Mouse (Mus musculus) thymus, postnatal 0 days (tissue): ENCODE measurements around the gene Htr6. TPM values are rescaled to one million over a fixed set of nuclear protein-coding genes. Genes with fewer than 3 reads are reported as not detected.

Source experiments
- DNase-seq: peaks from one replicate; pipeline ENCODE4 v3.0.0-alpha.2; 2015; ENCODE audit warnings: low spot score
- polyA plus RNA-seq: library from polyadenylated mRNA; unstranded; fragments of >200 nt; fragmentation: Nextera tagmentation; extraction: Ambion mirVana; gene quantifications from 2 replicates; pipeline ENCODE4 v1.2.1, GENCODE M21; 2015

Gene Htr6
- polyA plus RNA-seq = not detected in 2 replicates

DNA sequence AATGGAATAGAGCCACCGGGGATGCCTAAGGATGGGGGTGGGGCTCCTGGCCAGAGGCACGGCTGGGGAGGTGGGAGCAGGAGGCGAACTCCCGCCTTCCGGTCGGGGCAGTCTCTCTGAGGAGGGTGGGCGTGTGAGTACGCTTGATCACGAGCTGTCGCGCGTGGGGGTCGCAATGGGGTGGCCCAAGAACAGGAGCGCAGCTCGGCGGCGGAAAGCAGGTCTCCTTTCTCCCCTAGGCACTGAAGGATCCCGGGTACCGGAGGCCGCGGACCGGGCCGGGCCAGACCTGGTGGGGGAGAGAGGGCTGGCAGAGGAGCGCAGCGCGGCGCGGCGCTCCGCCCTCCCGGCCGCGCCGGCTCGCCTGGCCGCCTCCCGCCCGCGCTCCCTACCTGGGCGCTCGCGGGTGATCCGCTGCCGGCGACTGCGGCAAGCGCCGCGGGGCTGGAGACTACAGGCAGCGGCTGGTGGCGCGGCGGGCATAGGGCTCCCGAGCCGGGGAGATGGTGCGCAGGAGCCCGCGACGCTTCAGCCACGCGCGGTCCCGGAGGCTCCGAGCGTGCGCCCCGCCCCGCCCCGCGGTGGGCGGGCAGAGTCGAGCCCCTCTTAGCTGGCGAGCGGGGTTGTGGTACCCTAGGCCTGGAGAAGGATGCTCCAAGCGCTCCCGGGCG is at the start of gene Htr6:
Gene Htr6 (minus strand): TSS at position 530 of the 671 bp plus-strand sequence.
- no peak for DNase-seq

DNA sequence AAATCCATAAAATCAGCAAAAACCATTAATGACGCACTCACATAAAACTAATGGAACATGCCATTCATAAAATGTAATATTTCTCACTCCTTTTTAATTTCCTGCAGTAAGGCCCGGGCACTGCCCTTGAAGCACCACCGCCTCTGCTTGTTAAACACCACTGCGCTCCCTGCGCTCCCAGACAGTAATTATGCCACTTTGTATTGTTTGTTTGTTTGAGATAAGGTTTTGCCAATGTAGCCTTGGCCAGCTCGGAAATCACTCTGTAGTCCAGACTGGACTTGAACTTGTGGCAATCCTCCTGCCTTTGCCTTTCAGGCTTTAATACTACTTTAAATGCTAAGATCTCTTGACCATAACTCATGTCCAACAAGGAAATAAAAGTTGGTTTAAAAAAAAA is 49.6 kb upstream of the Htr6 start:
- DNase-seq = no peak

GRCm38 (mm10) chr4:139122557-139122956 is 47.2 kb upstream of the Htr6 start:
- no peak for DNase-seq

- DNase-seq = no peak
Observed at GRCm38 (mm10) chr4:139120998-139121397, 45.6 kb upstream of the Htr6 start.

DNA sequence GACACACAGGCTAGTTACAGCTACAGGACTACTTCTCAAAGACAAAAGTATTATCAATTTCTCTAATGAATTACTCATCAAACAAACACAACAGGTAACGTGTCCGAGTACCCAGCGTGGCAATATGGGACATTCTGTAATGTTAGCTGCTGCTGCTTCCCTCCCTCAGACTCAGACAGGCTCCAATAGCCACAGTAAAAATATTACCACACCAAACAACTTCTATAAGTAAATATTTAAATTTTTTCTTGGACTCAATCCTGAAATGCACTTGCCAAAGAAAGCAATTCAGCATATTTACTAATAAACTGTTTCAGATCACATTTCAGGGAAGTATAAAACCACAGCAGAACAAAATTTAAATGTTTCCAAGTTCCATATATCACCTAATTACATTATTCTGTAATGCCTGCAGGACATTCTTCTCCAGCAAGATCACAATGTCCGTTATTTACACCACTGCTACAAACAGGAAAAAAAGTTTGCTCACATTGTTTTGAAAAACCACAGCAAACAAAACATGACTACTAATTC is 45.0 kb upstream of the Htr6 start:
- DNase-seq = no peak

- no peak for DNase-seq
Observed at GRCm38 (mm10) chr4:139116356-139117063, 41.1 kb upstream of the Htr6 start.

DNA sequence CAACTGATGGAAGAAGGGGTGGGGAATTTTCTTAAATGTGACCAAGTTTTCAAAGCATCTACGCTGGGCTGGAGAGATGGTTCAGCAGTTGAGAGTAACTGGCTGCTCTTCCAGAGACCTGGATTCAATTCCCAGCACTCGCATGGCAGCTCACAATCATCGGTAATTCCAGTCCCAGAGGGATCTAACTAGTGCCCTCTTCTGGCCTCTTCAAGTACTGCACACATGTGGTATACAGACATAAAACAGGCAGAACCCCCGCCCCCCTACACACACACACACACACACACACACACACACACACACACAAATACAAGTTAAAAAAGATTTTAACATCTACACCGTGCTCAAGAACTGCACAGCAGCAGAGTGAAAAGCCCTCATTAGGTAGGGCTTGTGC is 40.4 kb upstream of the Htr6 start:
- DNase-seq = peak; percentile 13

- no peak for DNase-seq
Observed at GRCm38 (mm10) chr4:139112482-139112881, 37.1 kb upstream of the Htr6 start.

- no peak for DNase-seq
Observed at GRCm38 (mm10) chr4:139111421-139111820, 36.1 kb upstream of the Htr6 start.

DNA sequence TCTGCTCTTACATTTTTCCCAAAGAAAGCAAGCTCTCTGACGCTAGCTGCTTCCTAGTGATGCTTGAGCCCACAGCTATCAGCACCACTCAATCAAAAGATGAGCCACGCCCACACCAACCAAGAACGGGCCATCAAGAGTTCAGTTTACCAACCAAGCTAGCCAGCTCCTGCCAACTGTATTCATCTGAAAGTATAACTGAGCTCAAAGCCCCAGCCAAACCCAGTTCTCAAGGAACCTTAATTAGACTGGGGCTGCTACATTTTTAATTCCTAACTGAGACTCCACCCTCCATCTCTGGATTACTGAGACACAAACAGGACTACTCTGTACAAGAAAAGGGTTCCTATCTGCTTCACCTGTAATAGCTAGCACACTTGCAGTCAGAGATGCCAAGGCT is 35.5 kb upstream of the Htr6 start:
- no peak for DNase-seq

DNA sequence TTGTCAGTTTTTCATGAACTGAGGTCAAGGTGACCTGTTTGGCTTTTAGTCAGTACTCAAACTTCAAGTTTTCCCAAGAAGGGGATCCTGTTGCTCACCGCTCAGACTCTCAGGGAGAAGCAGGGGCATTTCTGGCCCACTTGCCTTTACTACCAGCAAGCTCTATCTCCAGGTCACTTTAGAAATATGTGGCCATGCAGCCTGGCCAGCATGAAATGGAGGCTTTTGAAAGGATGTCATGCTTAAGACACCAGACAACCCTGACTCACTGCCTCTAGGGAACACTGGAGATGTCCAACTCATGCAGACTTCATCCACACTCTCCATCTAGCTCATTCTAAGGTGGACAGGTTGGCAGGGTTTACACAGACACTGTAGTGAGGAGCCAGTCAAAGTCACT is 30.1 kb upstream of the Htr6 start:
- no peak for DNase-seq

DNA sequence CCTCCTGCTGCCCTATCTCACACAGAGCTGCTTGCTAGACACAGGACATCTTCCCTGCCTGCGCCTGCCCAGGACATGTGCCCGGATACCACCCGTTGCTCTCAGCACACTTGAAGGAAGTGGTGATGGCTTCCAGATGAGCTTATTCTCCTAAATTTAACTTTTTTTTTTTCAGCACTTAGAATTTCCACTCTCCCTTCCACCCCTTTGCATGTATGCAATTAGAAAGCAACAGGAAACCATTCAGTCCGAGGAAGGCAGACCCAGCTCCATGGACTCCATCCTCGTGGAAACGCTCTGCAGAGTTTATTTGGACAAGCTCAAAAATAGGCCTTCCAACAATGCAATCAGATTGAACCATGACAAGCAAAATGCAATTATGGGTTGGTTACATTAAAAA is 26.2 kb upstream of the Htr6 start:
- DNase-seq = no peak

GRCm38 (mm10) chr4:139100326-139100725 is 25.0 kb upstream of the Htr6 start:
- DNase-seq = no peak

- no peak for DNase-seq
Observed at GRCm38 (mm10) chr4:139096201-139096600, 20.8 kb upstream of the Htr6 start.

DNA sequence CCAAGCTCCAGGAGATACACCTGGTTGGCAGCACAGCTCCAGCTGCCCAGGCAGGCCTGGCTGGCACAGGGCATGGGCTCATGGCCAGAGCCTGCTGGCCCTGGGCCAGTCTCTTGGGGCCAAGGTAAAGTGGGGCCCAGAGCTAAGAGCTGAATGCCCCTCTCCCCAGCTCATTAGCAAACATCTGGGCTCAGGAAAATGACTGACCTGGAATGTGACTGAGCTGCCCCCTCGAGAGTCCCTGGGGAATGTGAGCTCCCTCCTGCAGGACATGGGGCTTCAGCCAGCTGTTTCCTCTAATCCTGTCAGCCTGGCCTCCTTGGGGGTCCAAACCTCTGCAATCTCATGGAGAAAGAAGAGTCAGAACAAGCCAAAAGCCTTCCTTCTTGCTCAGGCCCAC is 20.0 kb upstream of the Htr6 start:
- DNase-seq = no peak

DNA sequence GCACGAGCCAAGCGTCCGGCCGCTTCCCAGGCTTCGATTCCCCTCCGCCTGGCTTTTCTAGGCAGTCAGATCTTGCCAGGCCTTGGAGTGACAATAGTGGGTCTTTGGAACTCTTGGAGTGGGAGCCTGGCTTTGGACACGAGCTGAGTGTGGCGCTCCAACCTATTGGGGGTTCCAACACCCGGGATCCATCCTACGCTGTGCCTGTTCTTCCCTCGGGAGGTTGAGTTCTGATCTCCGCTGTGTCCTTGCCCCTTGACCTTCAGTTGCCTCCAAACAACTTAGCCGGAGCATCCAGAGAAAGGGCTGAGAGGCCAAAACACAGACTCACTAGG is 17.8 kb upstream of the Htr6 start:
- DNase-seq = no peak

DNA sequence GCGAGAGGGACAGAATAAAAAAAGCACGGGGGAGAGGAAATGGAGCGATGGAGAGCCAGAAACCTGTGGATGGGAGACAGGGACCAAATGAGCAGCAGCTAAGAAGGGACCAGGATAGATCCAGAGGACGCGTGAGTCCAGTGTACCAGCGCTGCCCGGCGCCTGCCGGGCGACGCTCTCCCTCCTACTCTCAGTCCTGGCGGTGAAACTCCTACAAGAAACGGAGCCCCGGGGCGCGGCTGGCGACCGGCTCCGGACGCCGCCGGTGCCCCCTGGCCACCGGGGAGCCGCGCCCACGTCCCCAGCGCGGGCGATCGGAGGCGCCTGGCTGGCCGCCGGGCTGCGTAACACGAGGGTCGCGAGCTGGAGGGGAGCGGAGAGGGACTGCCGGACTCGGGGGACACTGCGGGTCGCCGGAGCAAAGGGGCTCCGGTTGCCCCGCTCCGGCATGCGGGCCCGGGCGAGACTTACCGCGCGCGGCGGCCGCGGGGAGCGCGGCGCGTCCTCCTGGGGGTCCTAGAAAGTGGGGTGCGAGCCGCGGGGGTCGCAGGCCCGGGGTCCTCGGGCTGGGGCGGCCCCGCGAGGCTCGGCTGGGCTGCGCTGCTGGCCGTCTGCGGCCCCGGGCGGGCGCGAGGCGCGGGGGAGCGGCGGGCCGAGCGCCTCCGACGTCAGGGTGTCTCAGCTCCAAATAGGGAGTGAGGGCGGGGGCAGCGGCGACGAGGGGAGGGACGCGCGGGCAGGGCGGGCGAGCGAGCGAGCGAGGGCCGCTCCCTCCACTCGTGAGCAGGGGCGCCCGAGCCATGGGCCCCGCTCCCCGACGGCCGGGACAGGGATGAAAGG is 17.2 kb upstream of the Htr6 start, which contains the start of gene Nbl1:
Gene Nbl1 (minus strand): TSS at position 638 of the 840 bp plus-strand sequence.
- no peak for DNase-seq

DNA sequence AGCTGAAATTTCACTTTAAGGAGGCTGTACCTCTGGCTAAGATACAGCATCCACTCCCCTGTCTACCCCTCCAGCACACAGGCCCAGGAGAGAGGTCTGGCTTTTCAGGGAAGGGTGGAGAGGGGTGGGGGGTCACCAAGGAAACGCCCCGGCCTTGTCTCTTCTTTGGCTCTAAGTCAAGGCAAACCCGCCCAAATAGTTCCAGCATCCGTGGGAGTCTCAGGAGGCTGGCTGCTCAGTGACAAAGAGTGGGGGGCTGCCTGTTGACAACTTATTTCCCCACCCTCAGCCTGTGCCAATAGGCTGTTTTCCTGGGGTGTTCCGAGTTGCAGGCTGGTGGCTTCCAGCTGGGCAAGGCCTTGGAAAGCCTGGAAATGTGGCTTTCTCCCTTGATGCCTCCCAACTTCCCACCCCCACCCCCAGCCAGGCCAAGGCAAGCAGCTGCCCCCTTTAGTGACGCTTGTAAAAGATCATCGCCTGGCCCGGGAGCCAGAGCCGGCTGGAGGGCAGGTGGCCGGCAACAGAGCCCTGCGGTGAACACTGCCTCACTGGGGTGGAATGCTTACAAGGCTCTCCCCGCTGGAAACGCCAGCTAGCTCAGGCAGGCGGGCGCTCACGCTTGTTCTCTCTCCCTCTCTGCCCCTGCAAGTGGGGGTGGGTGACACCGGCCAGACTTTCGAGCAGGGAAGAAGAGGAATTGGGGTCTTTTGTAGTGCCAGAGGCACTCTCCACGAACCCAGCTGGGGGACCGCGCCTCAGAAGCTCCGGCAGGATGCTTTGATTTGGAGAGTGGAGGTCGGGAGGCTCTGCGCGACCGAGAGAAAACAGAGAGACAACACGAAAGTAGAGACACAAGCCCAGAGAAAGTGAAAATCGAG is 16.3 kb upstream of the Htr6 start:
- DNase-seq = no peak

DNA sequence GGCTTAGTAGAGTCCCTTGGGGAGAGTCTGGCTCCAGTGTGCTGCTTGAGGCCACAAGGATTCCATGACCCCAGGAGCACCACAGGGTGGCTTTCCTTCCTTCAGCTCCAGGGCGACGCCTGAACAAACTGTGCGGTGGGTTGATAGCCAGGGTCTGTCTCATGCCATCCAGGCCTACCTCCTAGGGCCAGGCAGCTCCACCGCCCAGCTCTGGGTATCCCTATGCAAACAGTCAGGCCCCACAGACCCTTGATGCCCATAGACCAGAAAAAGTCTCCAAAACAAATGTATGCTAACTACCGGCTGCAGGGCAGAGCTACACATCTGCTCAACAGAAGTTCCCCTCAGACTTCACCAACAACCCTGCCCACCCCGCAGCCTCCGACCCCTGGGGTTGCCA is 15.7 kb upstream of the Htr6 start:
- no peak for DNase-seq

- DNase-seq = no peak
Observed at GRCm38 (mm10) chr4:139090303-139090940, 15.1 kb upstream of the Htr6 start.
